Mouse (Mus musculus) forebrain, embryonic 16.5 days (tissue): ENCODE measurements around the gene Olfr204. TPM values are rescaled to one million over a fixed set of nuclear protein-coding genes. Genes with fewer than 3 reads are reported as not detected.
"Not testable (repeated sequence)": the region's sequence is repeated elsewhere in the genome, so short reads cannot be mapped to it uniquely, and the experiment has no call there.

ENCODE experiments used
- ATAC-seq: fragments of 200-750 bp; cut with Nextera tagmentation; 2 replicates; pipeline ENCODE4 v1.8.0; 2017; ENCODE audit warnings: mild to moderate bottlenecking, moderate library complexity
- H3K27ac ChIP-seq: fragments of 300-500 bp; sonication (generic); 2 replicates; pipeline ENCODE4 v1.5.1; 2014; ENCODE audit warnings: low read length, control low read depth
- H3K27me3 ChIP-seq: fragments of 300-500 bp; sonication (generic); replicated peaks from 2 replicates; pipeline ENCODE4 v1.6.1; 2014; ENCODE audit warnings: low read length; ENCODE audit not compliant: control insufficient read depth, insufficient read depth
- H3K36me3 ChIP-seq: fragments of 300-500 bp; sonication (generic); 2 replicates; pipeline ENCODE4 v1.6.1; 2014; ENCODE audit not compliant: control insufficient read depth, insufficient read depth
- H3K4me1 ChIP-seq: fragments of 300-500 bp; sonication (generic); replicated peaks from 2 replicates; pipeline ENCODE4 v1.6.1; 2014; ENCODE audit warnings: low read length; ENCODE audit not compliant: control insufficient read depth, insufficient read depth
- H3K4me2 ChIP-seq: fragments of 300-500 bp; sonication (generic); 2 replicates; pipeline ENCODE4 v1.6.1; 2014; ENCODE audit warnings: mild to moderate bottlenecking, low read length, control low read depth
- H3K4me3 ChIP-seq: fragments of 300-500 bp; sonication (generic); replicated peaks from 2 replicates; pipeline ENCODE4 v1.5.1; 2014; ENCODE audit warnings: mild to moderate bottlenecking, low read length, control low read depth
- H3K9ac ChIP-seq: fragments of 300-500 bp; sonication (generic); replicated peaks from 2 replicates; pipeline ENCODE4 v1.6.1; 2014; ENCODE audit warnings: low read depth, low read length, control low read depth
- H3K9me3 ChIP-seq: fragments of 300-500 bp; sonication (generic); 2 replicates; pipeline ENCODE4 v1.6.1; 2016; ENCODE audit warnings: low read length; ENCODE audit not compliant: control insufficient read depth
- WGBS: fragments of 180-500 bp; shearing (Covaris S2); extraction: QIAGEN DNeasy Blood & Tissue Kit; methylation state at CpG from one replicate; pipeline ENCODE4 v1.1.7; 2014; 5-methylcytosine and 5-hydroxymethylcytosine counted together
- polyA plus RNA-seq: library from polyadenylated mRNA; unstranded; fragments of >200 nt; fragmentation: Nextera tagmentation; extraction: Ambion mirVana; gene quantifications from 2 replicates; pipeline ENCODE4 v1.2.1, GENCODE M21; 2015

Gene Olfr204
- polyA plus RNA-seq, 1 experiment from 2014 or later, result not detected

DNA sequence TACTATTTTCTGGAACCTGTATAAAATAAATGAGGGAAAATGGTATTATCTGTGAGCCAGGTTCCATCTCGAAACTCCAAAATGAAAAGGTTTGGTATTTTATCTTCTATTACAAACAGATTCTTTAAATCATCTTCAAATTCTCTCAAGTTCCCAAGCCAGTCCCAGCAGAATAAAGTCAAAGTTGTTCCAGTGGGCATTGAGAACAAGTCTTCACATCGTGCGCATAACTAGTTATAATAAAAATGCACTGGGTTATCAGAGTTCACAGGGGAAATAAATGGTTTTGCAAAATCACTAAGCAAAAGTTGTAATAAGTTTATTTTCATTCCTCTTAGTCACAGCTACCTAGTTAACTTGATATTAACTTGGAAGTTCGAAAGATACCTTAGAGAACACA, 45.5 kb downstream of the Olfr204 start, which contains the start of gene Olfr201:
Gene Olfr201 (minus strand): TSS at position 101 of the 400 bp plus-strand sequence.
- H3K4me1 ChIP-seq, H3K4me2 ChIP-seq, H3K9me3 ChIP-seq, H3K9ac ChIP-seq, H3K27ac ChIP-seq, H3K4me3 ChIP-seq, H3K27me3 ChIP-seq, ATAC-seq, H3K36me3 ChIP-seq: not testable (repeated sequence)
- WGBS, result 89% methylated on average over 4 of the region's 4 CpGs

DNA sequence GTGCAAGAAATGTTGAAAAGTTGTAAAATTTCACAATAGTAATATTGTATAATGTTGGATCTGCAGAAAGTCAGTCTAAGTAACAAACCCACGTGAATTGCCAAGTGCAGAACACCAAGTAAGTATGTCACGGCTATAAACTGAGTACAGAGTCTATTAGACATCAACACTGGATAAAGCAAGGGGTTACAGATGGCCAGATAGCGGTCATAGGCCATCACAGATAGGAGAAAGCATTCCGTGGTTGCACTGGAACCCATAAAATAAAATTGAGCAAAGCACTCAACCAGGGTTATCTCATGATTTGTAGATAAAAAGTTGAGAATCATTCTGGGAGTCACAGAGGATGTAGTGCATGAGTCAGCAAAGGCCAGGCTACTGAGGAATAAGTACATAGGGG, 49.0 kb downstream of the Olfr204 start:
- not testable (repeated sequence) for H3K4me3 ChIP-seq, H3K27me3 ChIP-seq, H3K9me3 ChIP-seq, ATAC-seq, H3K4me2 ChIP-seq, H3K9ac ChIP-seq, H3K27ac ChIP-seq, H3K4me1 ChIP-seq, H3K36me3 ChIP-seq
- 79% methylated on average over 4 of the region's 4 CpGs for WGBS

Other genes starting within 250 kb of the Olfr204 start
- not detected in 2 replicates for gene Olfr190, start 240.2 kb downstream of the Olfr204 start, polyA plus RNA-seq
- gene Olfr191, start 228.4 kb downstream of the Olfr204 start, polyA plus RNA-seq, result not detected in 2 replicates
- not detected in 2 replicates for gene Olfr193, start 206.4 kb downstream of the Olfr204 start, polyA plus RNA-seq
- gene Olfr194, start 197.2 kb downstream of the Olfr204 start, polyA plus RNA-seq, result not detected in 2 replicates
- gene Olfr195, start 171.2 kb downstream of the Olfr204 start, polyA plus RNA-seq, result not detected in 2 replicates
- not detected in 2 replicates for gene Olfr196, start 147.8 kb downstream of the Olfr204 start, polyA plus RNA-seq
- gene Olfr198, start 114.7 kb downstream of the Olfr204 start, polyA plus RNA-seq, result not detected in 2 replicates
- gene Olfr199, start 98.5 kb downstream of the Olfr204 start, polyA plus RNA-seq, result not detected in 2 replicates
- not detected in 2 replicates for gene Olfr201, start 45.6 kb downstream of the Olfr204 start, polyA plus RNA-seq
- gene Olfr202, start 31.5 kb downstream of the Olfr204 start, polyA plus RNA-seq, result not detected in 2 replicates
- gene Olfr203, start 19.4 kb downstream of the Olfr204 start, polyA plus RNA-seq, result not detected in 2 replicates
- gene Olfr205, start 12.9 kb upstream of the Olfr204 start, polyA plus RNA-seq, result not detected in 2 replicates
- not detected in 2 replicates for gene Olfr206, start 31.0 kb upstream of the Olfr204 start, polyA plus RNA-seq
- not detected in 2 replicates for gene Olfr209, start 45.7 kb upstream of the Olfr204 start, polyA plus RNA-seq
- gene Gabrr3, start 89.1 kb upstream of the Olfr204 start, polyA plus RNA-seq, result not detected in 2 replicates
- 12.5 and 14.7 TPM in 2 replicates for gene Riox2, start 153.5 kb upstream of the Olfr204 start, polyA plus RNA-seq